Mouse (Mus musculus): ENCODE results near the gene Got1.
A peak's percentile ranks its signal among the peaks of the same experiment; 100 is the strongest.
"Not testable (repeated sequence)": the region's sequence is repeated elsewhere in the genome, so short reads cannot be mapped to it uniquely, and the experiment has no call there.

Gene Got1

GRCm38 (mm10) chr19:43521362-43521761 lies 3.0 kb downstream of the Got1 start:
- DNase-seq = no peak

DNA sequence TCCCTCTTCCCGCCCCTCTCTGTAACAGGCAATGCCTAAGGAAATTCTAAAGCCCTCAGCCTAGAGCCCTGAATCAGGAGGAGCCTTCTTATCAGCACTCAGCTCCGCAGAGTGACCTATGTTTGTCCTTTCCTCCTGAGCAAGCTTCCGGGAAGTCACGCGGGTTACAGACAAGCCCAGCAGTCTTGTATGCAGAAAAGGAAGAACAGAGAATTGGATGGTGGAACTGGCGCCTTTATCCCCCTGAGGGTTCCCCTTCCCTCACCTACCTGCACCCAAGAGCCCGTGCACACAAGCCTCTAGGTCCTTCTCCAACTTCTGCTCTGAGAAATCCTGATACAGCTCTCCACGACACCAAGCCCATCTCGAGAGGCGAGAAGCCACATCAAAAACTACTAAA lies 4.0 kb downstream of the Got1 start:
- no peak for DNase-seq

DNA sequence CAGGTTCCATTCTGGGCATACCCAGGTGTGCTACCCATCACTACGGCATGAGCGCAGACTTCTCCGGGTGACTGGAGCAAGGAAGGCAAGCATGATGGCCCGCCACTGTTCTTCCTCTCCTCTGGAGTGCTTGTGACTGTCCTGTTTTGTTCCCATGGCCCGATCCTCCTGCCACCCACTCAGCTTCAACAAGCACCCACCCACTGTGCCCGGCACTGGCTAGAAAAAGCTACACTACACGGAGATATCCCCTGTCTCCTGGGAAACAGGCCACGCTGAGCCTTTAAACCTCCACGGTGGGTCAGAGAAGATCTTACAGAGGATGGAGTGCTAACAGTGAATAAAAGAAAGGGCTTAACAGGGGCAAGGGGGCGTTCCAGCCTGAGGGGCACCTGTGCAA lies 5.2 kb downstream of the Got1 start:
- no peak for DNase-seq

GRCm38 (mm10) chr19:43518261-43518660 lies 6.1 kb downstream of the Got1 start:
- DNase-seq = no peak

- no peak for DNase-seq
Measured at GRCm38 (mm10) chr19:43517808-43518207, 6.6 kb downstream of the Got1 start.

DNA sequence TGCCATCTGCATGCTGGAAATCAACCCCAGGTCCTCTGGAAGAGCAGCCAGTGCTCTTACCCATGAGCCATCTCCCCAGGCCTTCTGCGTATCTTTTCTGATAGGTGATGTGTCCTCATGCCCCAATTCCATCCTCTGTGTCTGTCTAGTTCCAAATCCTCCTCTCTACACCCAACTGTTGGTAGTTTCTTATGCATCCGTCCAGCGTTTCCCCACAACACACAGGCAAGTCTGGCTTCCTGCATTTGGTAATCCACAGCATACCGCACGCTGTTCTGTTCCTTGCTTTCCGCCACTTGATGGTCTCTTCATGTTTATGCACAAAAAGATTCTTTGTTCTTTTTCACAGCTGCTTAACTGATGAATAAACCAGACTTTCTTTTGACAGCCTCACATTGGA lies 7.1 kb downstream of the Got1 start:
- no peak for DNase-seq

DNA sequence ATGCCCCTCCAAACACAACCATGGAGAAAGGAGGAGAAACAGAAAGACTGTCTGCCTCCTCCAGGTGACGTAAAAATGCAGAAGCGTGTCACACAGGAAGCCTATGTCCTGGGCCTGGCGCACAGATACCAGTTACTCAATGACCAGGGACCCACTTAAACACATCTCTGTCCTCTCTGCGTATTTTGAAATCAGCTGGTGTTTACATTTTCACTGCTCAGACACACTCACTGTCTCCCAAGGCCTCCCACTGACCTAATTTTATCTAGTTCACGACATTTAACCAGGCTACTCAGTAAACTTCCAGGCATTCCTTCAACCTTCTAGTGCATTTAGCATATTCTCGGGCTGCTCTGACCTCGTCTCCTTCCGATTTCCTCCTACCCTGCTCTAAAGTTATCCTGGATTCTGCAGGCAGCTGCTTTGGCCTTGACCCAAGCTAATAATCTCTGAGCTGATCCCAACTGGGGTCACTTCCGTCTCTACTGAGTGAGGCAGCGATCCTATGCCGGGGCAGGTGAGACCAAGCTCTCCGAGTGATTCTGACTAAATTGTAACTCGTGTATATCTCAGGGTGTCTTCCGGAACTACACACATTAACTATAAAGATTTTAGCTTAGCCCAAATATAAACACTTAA lies 7.9 kb downstream of the Got1 start:
- no peak for DNase-seq

- DNase-seq = no peak
Measured at GRCm38 (mm10) chr19:43515668-43516396, 8.6 kb downstream of the Got1 start.

- DNase-seq = no peak
Measured at GRCm38 (mm10) chr19:43513874-43514273, 10.5 kb downstream of the Got1 start.

GRCm38 (mm10) chr19:43511621-43512620 lies 12.5 kb downstream of the Got1 start:
- peak in 1 of 2 experiments; percentile 13 for DNase-seq

DNA sequence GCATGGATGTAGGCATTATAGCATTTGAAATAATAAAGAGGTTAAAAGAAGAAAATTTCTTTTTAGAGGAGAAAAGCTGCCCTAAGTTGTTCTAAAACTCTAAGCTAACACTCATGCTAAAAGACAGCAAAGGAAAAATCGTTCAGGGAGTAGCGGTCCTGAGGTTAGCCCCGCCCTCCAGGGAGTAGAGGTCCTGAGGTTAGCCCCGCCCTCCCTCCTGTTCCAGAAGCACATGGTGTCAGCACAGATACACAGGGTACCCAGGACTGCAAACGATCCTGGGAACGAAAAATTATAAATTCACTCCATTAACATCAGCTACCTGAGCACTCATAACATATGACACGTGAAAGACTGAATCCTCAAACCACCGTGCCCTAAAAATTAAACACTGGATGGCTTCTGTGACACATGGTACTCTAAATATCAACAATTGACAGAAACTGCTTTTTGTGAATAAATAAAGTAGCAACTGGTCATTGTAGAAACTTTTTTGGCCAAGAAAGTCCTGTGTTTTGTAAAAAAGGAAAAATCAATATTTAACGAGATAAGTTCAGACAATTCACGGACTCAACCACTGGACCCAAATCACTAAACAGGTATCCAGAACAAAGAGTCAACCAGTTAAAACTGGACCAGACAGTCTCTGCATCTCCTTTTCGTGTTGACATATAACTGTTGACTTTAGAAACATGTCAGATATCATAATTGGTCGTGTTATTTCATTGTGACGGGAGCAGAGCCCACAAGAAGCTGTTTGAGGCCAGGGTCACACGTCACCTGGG lies 13.8 kb downstream of the Got1 start:
- DNase-seq = no peak

GRCm38 (mm10) chr19:43505441-43505840 lies 19.0 kb downstream of the Got1 start:
- DNase-seq = no peak

DNA sequence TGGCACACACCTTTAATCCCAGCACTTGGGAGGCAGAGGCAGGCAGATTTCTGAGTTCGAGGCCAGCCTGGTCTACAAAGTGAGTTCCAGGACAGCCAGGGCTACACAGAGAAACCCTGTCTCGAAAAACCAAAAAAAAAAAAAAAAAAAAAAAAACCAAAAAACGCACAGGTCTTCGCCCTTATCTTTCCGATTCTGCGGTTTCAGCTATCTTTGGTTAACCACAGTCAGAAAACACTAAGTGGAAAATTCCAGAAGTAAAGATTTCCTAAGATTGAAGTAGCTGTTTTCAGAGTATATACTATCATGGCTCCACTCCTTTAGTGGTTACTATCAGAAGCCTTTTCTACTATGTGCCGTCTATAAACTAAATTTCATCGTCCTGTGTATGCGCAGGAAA lies 20.8 kb downstream of the Got1 start:
- DNase-seq = not testable (repeated sequence)

- no peak for DNase-seq
Measured at GRCm38 (mm10) chr19:43502630-43503029, 21.8 kb downstream of the Got1 start.

DNA sequence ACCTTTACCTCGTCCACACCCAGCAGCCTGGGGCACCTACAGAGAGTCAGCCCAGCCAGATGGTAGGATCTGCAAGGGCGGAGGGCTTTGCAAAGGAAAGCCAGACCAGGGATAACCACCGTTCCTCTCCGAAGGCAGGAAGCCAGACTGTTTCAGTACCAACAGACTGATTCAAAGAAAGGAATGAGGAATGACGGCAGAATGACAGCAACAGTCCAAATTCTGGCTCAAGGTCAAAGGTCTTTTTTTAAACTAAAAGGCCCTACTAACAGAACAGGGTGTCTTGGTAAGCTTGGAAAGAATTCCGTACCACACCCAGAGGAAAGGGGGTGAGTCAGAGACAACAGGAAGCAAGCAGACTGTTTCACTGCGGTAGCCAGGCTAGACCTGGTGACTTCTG lies 25.5 kb downstream of the Got1 start:
- no peak for DNase-seq

- no peak for DNase-seq
Measured at GRCm38 (mm10) chr19:43497440-43497839, 27.0 kb downstream of the Got1 start.

DNA sequence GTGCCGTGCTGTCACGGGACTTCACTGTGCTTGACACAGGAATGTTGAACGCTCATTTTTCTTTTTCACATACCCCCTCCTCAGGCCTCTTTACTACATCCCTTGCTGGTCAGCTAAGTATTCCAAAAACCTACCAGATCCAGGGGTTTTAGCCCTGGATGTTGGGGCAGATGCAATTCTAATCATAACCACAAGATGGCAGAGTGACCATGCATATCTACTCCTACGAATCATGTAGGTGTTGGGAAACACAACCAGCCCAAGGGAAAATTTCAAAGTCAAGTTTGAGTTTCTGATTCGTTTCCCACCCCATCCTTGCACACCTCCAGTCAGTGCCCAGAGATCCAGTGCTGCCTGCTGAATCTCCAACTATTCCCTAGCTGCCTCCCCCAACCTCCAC lies 28.6 kb downstream of the Got1 start:
- DNase-seq = peak in 1 of 2 experiments; percentile 52

GRCm38 (mm10) chr19:43494914-43495313 lies 29.5 kb downstream of the Got1 start:
- no peak for DNase-seq

GRCm38 (mm10) chr19:43493878-43494277 lies 30.5 kb downstream of the Got1 start:
- DNase-seq = no peak

GRCm38 (mm10) chr19:43493316-43493715 lies 31.1 kb downstream of the Got1 start:
- not testable (repeated sequence) for DNase-seq

DNA sequence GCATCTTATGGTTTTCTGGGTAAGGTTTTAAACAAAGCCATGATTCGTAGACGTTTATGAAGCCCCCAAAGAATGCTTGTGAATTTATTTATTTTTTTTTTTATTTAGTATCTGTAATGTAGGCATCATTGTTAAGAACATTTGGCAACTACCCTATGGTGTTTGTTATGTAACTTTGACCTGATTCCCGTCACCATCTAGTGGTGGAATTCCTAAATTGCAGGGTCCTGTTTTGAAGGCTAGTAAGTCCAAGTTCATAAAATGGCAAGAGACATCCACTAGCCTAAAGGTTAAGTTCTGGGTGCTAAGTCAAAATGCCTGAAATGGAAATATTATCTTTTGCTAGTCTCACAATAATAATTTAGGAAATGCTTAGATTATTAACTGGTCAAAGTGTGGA lies 37.0 kb downstream of the Got1 start:
- peak in 1 of 2 experiments; percentile 39 for DNase-seq

- no peak for DNase-seq
Measured at GRCm38 (mm10) chr19:43480512-43480911, 43.9 kb downstream of the Got1 start.

- no peak for DNase-seq
Measured at GRCm38 (mm10) chr19:43479431-43479830, 45.0 kb downstream of the Got1 start.
